Mouse (Mus musculus) heart, adult 9 months (tissue): ENCODE measurements around the gene Prdx2.

Experiments
- DNase-seq, 2 experiments: peaks; one replicate each; pipeline ENCODE4 v3.0.0; 2022; ENCODE audit warnings: low spot score in 2 of 2

Gene Prdx2

GRCm38 (mm10) chr8:84978248-84978940 is 9.0 kb downstream of the Prdx2 start, which contains the start of gene Junb:
TSS of gene Junb (minus strand) at chr8:84978718.
- peak; percentile 98 to 99 for DNase-seq

- DNase-seq, result peak; percentile 96
These were observed 10.4 kb downstream of the Prdx2 start for GRCm38 (mm10) chr8:84979599-84980421.

- peak; percentile 82 to 86 for DNase-seq
These were observed 11.4 kb downstream of the Prdx2 start for GRCm38 (mm10) chr8:84980622-84981358.

GRCm38 (mm10) chr8:84981644-84982498 is 12.5 kb downstream of the Prdx2 start:
- no peak for DNase-seq

- no peak for DNase-seq
These were observed 13.2 kb downstream of the Prdx2 start for GRCm38 (mm10) chr8:84982499-84983011.

- peak; percentile 46 to 70 for DNase-seq
These were observed 15.1 kb downstream of the Prdx2 start for GRCm38 (mm10) chr8:84984294-84985048.

- no peak for DNase-seq
These were observed 15.8 kb downstream of the Prdx2 start for GRCm38 (mm10) chr8:84985049-84985683.

- DNase-seq, result peak; percentile 92 to 93
These were observed 16.4 kb downstream of the Prdx2 start for GRCm38 (mm10) chr8:84985684-84986378.

- no peak for DNase-seq
These were observed 17.1 kb downstream of the Prdx2 start for GRCm38 (mm10) chr8:84986379-84986945.

GRCm38 (mm10) chr8:84987388-84987787 is 18.0 kb downstream of the Prdx2 start:
- DNase-seq, result no peak

- DNase-seq, result peak; percentile 54 to 67
These were observed 18.5 kb downstream of the Prdx2 start for GRCm38 (mm10) chr8:84987903-84988302.

- peak; percentile 78 to 81 for DNase-seq
These were observed 19.9 kb downstream of the Prdx2 start for GRCm38 (mm10) chr8:84989311-84989731.

- DNase-seq, result peak; percentile 86 to 95
These were observed 20.4 kb downstream of the Prdx2 start for GRCm38 (mm10) chr8:84989810-84990209.

GRCm38 (mm10) chr8:84990349-84990748 is 21.0 kb downstream of the Prdx2 start, which contains the start of gene Hook2:
TSS of gene Hook2 (plus strand) at chr8:84990603.
- DNase-seq, result peak; percentile 98

- peak in 1 of 2 experiments; percentile 68 for DNase-seq
These were observed 21.4 kb downstream of the Prdx2 start for GRCm38 (mm10) chr8:84990836-84991235.

- DNase-seq, result no peak
These were observed 25.0 kb downstream of the Prdx2 start for GRCm38 (mm10) chr8:84994375-84994774.

GRCm38 (mm10) chr8:84995680-84996079 is 26.3 kb downstream of the Prdx2 start:
- no peak for DNase-seq

GRCm38 (mm10) chr8:84996978-84997377 is 27.6 kb downstream of the Prdx2 start:
- DNase-seq, result no peak
